Mouse (Mus musculus): ENCODE measurements at regions not wholly inside any gene's neighbourhood (a gene's known extent, or its start where the extent isn't known, plus 50 kb on each side); places are given as distances from the start of the nearest gene placed in this dataset.

- ATAC-seq (replicated peaks; ENCODE audit: insufficient number of reproducible peaks, low FRiP score, low TSS enrichment, poor library complexity, severe bottlenecking), result no peak
These were observed 101.4 kb upstream of the Supt20 start for GRCm38 (mm10) chr3:54591160-54591559.

- ATAC-seq (replicated peaks; ENCODE audit: insufficient number of reproducible peaks, low FRiP score, low TSS enrichment, poor library complexity, severe bottlenecking), result no peak
These were observed 100.5 kb upstream of the Supt20 start for GRCm38 (mm10) chr3:54592064-54592463.

DNA sequence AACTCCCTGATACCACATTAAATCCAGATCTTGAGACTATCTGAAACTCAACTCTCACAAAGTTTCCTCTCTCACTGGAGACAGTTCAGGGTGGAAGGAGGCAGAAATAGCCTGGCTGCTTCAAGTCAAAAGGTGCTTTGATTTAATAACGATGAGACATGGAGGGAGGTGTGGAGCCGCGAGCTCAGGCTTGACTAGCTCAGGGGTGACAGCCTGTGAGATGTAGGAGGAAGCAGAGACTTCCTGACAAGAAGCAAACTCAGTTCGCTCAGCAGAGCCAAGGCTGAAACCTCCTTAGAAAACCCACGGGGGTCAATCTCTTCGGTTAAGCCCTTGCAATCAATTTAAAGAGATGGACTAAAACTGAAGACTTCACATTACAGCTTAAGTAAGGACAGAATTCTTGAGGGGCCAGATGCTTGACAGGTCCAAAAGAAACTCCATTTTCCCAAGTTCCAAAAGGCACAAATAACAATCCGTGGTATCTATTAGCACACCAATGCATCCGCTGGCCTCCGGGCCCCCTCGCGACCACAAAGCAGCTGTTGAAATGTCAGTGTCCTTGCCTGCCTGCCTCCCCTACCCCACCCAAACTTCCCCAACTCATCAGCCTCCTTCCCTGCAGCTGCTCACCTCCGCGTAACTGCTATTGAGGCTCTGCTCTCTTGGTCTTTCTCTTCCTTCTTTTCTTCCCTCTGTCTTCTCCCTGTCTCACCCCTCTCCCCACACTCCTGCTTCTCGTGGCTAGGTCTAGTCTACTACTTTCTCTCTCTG, 99.8 kb upstream of the Supt20 start:
- 0 out of 2 replicates have a peak, but pooled peaks have one; percentile 18 for ATAC-seq (replicated peaks; ENCODE audit: insufficient number of reproducible peaks, low FRiP score, low TSS enrichment, poor library complexity, severe bottlenecking)

DNA sequence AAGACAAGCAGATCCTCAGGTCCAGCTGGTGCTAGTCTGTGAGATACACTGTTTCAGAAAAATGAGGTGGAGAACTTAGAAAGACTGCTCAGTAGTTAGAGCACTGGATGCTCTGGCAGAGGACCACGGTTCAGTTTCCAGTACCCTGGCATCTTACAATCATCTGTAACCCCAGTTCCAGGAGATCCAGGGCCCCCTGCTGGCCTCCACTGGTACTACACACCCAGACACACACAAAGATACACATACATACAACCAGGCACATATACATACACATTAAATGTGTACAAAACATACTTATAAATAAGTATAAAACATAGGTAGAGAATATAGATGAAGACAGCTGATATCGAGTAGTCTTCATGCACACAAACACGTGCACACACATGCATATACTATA, 97.4 kb upstream of the Supt20 start:
- no peak for ATAC-seq (replicated peaks; ENCODE audit: insufficient number of reproducible peaks, low FRiP score, low TSS enrichment, poor library complexity, severe bottlenecking)

DNA sequence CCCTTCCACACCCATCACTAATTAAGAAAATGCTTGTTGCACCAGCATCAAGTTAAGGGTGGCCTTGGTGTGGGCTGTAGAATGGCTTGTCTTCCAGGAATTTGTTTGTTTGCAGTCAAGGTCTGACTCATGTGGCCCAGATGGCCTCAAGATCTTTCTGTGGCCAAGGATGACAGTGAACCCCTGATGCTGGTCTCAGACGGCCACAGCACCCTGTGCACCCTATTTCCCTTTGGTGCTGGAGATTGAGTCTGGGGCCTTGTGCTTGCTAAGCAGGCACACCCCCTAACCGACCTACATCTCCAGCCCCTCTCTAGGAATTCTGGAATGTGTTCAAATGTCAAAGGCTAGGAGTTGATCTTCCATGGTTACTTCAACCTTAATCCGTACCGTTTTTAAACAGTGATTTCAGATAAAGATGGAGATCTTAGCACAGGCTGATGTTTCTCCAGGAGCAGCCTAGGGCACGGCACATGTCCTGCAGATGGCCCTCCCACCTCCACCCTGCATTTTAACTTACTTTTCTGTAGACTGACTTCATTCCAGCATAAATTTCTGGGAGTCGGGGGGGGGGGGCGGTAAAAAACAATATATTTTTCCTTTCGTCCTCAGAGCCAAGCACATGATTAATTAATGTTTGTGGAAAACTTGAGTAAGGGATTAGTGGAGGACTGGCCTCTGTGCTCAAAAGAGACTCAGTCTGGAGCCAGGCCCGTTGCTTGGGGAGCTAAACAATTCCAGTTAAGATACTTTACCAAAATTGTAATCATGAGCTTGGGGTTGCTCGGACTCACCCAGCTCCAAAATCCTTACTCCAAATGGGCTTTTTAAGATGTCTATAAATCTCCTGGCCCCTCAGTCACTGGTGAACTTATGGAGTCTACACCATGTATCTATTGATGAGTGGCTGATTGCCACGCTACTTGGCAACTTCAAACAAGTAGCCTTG, 95.0 kb upstream of the Supt20 start:
- ATAC-seq (replicated peaks; ENCODE audit: insufficient number of reproducible peaks, low FRiP score, low TSS enrichment, poor library complexity, severe bottlenecking), result no peak

DNA sequence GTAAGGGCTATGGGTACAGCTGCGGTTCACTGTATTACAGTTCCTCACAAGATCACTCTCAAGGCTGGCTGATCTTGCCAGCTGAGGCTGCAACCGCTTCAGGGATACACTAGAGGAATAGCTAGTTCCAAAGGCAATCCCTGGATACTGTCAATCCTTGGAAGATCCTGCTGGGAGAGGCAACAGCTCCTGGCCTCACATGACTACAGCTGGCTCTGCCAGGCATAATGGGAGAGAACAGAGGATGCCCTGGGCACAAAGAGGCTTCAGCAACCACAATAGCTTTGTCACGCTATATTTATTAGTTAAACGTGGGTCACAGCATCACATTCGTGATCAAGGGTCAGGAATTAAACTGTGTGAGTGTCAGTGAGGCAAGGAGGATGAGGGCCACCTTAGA, 94.3 kb upstream of the Supt20 start:
- ATAC-seq (replicated peaks; ENCODE audit: insufficient number of reproducible peaks, low FRiP score, low TSS enrichment, poor library complexity, severe bottlenecking), result no peak

- ATAC-seq (replicated peaks; ENCODE audit: insufficient number of reproducible peaks, low FRiP score, low TSS enrichment, poor library complexity, severe bottlenecking), result no peak
These were observed 87.8 kb upstream of the Supt20 start for GRCm38 (mm10) chr3:54604705-54605379.

- no peak for ATAC-seq (replicated peaks; ENCODE audit: insufficient number of reproducible peaks, low FRiP score, low TSS enrichment, poor library complexity, severe bottlenecking)
These were observed 81.1 kb upstream of the Supt20 start for GRCm38 (mm10) chr3:54611431-54611990.

- ATAC-seq (replicated peaks; ENCODE audit: insufficient number of reproducible peaks, low FRiP score, low TSS enrichment, poor library complexity, severe bottlenecking), result no peak
These were observed 78.8 kb upstream of the Supt20 start for GRCm38 (mm10) chr3:54613845-54614244.

DNA sequence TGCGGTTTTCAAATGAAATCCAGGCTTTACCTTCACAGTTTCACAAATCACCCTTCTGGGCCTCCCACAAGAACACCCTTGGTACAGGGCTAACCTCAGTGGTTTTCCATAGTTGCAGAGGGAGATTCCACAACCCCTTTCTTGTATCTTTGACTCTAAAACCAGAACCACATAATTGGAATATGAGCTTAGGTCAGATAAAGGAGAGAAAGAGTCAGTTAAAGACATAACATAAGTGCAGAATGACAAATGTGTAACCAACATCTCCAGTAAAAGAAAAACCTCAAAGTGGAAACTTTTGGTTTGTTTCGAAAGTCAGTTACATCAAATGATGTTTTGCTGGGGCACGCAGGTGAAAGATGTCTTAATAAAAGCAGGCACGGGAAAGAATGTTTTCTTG, 75.3 kb upstream of the Supt20 start:
- ATAC-seq (replicated peaks; ENCODE audit: insufficient number of reproducible peaks, low FRiP score, low TSS enrichment, poor library complexity, severe bottlenecking), result no peak

- ATAC-seq (replicated peaks; ENCODE audit: insufficient number of reproducible peaks, low FRiP score, low TSS enrichment, poor library complexity, severe bottlenecking), result no peak
These were observed 74.3 kb upstream of the Supt20 start for GRCm38 (mm10) chr3:54618286-54618685.

- ATAC-seq (replicated peaks; ENCODE audit: insufficient number of reproducible peaks, low FRiP score, low TSS enrichment, poor library complexity, severe bottlenecking), result no peak
These were observed 62.4 kb upstream of the Supt20 start for GRCm38 (mm10) chr3:54630254-54630653.

GRCm38 (mm10) chr3:54632731-54633130, 59.9 kb upstream of the Supt20 start:
- no peak for ATAC-seq (replicated peaks; ENCODE audit: insufficient number of reproducible peaks, low FRiP score, low TSS enrichment, poor library complexity, severe bottlenecking)

DNA sequence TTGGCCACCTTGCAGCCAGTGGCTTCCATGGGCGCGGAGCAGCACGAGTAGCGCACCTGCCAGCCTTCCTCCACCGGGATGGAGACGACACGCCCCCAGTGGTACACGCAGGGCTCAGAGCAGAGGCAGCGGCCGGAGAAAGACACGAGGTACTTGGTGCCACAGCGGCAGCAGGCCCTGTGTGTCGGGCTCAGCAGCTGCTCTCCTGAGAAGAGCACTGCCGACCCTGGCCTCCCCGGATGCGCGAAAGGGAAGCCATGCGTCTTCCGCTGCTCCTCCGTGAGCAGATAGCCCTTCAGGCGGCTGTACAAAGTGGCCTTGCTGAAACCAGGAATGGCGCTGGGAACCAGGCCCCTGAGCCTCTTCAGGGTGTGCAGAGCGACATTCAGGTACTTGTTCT, 59.2 kb upstream of the Supt20 start:
- no peak for ATAC-seq (replicated peaks; ENCODE audit: insufficient number of reproducible peaks, low FRiP score, low TSS enrichment, poor library complexity, severe bottlenecking)

GRCm38 (mm10) chr3:54634456-54634855, 58.2 kb upstream of the Supt20 start:
- no peak for ATAC-seq (replicated peaks; ENCODE audit: insufficient number of reproducible peaks, low FRiP score, low TSS enrichment, poor library complexity, severe bottlenecking)

Measured in monocyte, adult 5-6 weeks (primary cell).